Mouse (Mus musculus): ENCODE data around the gene Pbxip1.

- TF ChIP-seq POLR2A (IDR thresholded peaks at IDR 0.05; ENCODE audit: borderline replicate concordance, control insufficient read depth, low read depth, low read length) (no peak), CTCF (IDR thresholded peaks at IDR 0.05; ENCODE audit: control insufficient read depth, insufficient read depth, low read length) (no peak)
Observed at GRCm38 (mm10) chr3:89468268-89468667, 31.8 kb downstream of the Pbxip1 start.
